Mouse (Mus musculus) MEL-GATA-1-ER (cell line): ENCODE data around the gene Farsa.
"Not testable (repeated sequence)": the region's sequence is repeated elsewhere in the genome, so short reads cannot be mapped to it uniquely, and the experiment has no call there.

Source experiments
- DNase-seq: peaks from one replicate; pipeline ENCODE4 v3.0.0-alpha.2; 2012; ENCODE audit warnings: low read depth; ENCODE audit errors: extremely low read depth

The Farsa gene

DNA sequence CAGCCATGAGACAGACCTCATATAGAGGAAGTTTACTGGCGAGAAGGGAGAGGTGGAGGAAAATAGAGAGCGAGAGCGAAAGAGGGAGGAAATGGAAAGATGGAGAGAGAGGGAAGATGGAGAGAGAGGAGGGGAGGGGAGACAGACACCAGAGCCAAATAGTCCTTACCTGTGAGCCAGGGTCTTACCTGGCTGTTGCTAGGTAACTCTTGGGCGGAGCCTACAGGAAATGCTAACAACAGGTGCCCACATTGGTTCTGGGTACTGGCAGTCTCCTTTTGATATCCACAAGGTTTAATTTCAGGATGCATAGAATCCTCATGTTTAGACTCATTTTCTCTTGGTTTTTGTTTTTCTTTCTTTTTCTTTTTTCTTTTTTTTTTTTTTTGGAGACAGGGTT is 16.2 kb downstream of the Farsa start:
- no peak for DNase-seq

DNA sequence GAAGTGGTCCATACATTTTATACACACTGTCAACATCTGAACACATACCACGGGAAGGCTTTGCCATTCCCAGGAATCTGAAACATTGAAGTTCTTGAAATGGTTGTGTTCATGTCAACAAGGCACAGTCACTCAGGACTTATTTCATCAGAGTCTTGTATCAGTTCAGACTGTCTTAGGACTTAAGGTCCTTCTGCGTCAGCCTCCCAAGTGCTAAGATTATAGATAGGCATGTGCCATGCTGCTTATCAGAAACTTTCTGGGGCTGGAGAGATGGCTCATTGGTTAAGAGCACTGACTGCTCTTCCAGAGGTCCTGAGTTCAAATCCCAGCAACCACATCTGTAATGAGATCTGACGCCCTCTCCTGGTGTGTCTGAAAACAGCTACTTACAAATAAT is 17.6 kb downstream of the Farsa start:
- DNase-seq: no peak

DNA sequence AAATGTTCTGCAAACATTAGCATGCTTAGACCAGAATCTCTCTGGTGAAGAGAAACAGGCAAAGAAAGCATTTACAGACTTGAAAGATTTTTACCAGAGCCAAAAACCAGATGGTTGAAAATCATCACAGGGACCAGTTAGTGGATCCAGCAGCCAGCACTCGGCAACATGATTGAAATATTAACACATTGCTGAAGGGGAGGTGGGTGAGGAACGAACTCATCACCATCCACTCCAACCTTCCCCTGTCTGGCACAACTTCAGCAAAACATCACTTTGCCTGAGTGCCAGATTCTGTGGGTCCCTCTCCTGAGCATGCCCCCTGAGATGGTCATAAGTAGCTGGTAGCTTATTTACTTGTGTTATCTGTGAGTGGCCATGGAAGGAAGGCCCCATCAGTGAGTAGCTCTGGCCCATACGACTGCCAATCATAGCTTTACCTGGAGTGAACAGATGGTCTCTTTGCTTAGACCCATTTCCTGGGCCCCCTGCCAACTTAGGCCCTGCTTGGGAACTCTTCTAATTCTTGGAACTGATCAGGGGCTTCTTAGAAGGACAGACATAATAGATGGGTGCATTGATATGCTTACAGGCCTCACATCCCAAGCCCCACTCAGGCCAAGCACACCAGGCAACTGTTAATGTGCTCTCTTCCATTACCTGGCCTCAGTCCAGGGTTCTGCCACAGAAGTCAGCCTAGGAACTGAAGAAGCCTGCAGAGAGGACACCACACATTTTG is 20.7 kb downstream of the Farsa start:
- no peak for DNase-seq

- no peak for DNase-seq
These were observed 22.1 kb downstream of the Farsa start for GRCm38 (mm10) chr8:84878915-84879314.

DNA sequence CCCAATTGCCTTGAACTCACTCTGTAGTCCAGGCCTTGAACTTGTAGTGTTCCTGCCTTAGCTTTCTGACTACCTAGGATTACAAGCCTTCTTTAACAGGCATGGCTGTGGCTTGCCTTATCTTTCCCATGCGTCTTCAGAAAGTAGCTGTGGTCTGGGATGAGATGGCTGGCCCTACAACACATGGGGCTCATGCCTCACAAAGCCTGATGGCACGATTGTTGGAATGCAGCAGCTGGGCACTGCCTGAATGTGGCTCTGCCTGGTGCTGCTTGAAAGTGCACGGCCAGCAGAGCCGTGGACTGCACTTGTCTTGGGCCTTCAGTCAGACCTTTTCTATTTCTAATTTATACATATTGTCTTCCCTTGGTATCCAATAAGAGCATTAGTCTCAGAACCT is 27.9 kb downstream of the Farsa start:
- DNase-seq: no peak

- DNase-seq: no peak
These were observed 31.5 kb downstream of the Farsa start for GRCm38 (mm10) chr8:84888280-84888679.

GRCm38 (mm10) chr8:84889141-84889540 is 32.4 kb downstream of the Farsa start:
- DNase-seq: no peak

DNA sequence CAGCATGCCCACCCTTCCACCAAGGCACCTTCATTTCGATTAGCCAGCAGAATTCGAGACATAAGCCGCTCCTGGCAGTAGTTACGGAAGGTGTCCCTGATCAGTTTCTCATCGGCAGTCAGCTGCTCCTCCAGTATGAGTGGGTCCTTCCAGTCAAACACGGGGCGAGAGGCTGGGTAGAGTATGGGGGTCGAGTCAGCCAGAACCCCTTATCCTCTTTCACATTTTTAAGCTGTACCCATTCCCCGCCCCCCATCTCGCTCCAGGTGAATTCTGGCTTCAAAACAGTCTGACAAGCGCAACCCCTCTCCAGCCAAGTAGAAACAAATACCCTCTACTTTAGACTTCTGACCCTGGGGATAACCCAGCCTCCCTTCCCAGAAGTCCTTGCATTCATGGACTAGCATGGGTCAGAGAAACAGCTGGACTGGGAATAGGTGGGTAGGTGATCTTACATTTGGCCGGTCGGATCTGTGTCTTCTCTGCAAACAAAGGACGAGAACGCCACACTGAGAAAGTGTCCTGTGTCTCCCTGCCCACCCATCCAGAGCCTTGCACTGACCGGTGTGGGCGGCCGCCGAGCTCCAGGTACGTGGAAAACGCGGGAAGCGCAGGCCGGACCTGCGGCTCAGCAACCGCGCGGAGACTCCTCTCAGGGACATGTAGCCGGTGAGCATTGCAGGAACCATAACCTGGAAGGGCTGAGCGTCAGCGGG is 36.4 kb downstream of the Farsa start:
- no peak for DNase-seq

DNA sequence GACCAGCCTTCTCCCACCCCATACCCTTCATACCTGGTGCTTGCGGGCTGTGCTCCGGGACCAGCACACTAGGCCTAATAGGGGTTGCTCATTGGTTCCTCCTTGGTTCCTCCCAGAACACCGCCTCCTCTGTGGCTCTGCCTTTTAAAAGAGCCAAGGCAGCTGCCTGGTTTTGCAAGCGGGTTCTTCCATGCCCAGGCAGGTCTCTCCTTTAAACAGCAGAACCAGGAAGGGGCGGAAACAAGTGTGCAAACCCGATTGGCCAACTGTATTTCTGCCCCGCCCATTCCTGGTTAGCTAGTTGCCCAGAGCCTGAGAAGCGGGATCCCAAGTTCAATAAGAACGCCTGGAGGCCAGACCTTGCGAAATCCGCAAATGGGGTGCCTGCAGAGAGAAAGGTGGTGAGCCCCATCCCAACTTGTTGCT is 36.9 kb downstream of the Farsa start, which contains the start of gene Gcdh:
Gene Gcdh, minus strand, starts transcription at position 213 of the 426 bp plus-strand sequence.
- DNase-seq: peak; percentile 96

DNA sequence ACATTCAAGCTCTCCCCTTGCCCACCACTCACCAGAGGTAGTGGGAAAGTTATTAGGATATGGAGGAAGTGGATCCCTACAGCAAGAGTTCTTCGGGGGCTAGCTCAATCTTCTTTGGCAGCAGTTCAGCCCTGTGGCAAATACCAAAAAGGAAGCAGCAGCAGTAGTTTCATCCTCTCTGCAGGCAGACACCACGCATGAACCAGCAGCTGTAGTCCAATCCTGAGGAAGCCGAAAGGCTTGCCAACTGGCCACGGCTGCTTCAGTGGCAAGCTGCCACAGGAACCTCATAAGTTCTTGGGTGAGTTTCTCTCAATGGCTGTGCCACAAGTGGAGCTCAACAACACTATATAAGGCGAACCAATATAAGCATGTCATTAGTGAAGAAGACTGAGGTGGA is 39.2 kb downstream of the Farsa start:
- no peak for DNase-seq

GRCm38 (mm10) chr8:84901071-84901470 is 44.3 kb downstream of the Farsa start:
- DNase-seq: peak; percentile 86

DNA sequence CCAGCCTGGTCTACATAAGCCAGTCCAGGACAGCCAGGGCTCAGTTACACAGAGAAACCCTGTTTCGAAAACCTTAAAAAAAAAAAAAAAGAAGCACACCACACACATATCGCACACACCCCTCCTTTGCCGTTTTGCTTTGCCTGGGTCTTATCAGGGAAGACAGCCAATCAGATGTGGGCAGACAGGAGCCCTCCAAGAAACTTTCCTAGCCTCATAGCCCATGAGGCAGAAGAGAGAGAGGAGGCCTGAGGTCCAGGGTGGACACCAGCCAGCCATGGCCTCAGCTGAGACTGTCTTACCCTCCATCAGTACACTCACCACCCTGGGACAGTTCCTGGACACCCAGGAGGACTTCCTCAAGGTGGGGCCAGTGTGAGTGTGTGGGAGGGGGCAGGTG is 45.0 kb downstream of the Farsa start, which contains the start of gene Klf1:
Gene Klf1, plus strand, starts transcription at position 177 of the 400 bp plus-strand sequence.
- DNase-seq: peak; percentile 96

DNA sequence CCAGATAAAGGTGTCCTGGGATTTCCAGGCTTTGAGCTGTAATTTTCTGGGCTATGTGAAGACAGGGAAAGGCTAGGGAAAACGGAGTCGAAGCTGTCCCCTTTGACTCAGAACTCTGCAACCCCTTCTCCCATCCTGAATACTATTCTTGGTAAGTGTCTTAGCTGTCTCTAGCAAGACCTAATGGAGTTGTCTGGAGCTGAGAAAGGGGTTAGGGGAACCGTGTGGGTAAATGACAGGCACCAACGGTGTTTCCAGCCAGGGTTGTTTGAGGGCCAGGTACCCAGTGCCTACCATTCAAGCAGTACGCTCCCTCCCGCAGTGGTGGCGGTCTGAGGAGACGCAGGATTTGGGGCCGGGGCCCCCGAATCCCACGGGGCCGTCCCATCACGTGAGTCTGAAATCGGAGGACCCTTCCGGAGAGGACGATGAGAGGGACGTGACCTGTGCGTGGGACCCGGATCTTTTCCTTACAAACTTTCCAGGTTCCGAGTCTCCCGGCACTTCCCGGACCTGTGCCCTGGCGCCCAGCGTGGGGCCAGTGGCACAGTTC is 45.7 kb downstream of the Farsa start:
- no peak for DNase-seq

- DNase-seq: no peak
These were observed 46.3 kb downstream of the Farsa start for GRCm38 (mm10) chr8:84902920-84903661.

DNA sequence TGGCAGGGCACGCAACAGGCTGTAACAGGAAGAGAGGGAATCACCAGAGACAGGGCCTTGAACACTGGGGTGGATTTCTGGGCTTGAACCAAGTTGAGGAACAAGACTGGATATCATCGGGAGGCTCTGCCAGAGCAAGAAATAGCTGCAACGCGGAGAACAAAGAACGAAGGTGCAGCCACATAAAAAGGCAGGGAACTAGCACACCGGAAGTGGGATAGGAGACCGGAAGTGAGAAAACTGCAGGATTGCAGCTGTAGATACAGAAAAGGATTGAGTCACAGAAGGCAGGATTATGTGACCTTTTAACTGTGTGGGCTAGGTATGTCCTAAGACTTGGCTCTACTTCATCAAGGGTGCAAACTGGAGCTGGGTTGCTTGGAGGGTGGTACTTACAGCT is 47.6 kb downstream of the Farsa start:
- no peak for DNase-seq

GRCm38 (mm10) chr8:84907037-84907436 is 50.2 kb downstream of the Farsa start:
- no peak for DNase-seq

- DNase-seq: no peak
These were observed 50.7 kb downstream of the Farsa start for GRCm38 (mm10) chr8:84907493-84907892.

DNA sequence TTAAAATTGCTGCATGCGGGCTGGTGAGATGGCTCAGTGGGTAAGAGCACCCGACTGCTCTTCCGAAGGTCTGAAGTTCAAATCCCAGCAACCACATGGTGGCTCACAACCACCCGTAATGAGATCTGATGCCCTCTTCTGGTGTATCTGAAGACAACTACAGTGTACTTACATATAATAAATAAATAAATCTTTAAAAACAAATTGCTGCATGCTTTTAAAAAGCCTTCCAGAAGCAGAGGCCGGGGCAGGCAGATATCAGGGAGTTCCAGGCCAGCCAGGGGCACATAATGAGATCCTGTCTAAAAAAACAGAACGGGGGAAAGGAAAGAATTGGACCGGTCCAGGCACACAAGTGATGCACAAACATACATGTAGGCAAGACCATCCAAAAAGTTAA is 51.2 kb downstream of the Farsa start:
- DNase-seq: not testable (repeated sequence)

DNA sequence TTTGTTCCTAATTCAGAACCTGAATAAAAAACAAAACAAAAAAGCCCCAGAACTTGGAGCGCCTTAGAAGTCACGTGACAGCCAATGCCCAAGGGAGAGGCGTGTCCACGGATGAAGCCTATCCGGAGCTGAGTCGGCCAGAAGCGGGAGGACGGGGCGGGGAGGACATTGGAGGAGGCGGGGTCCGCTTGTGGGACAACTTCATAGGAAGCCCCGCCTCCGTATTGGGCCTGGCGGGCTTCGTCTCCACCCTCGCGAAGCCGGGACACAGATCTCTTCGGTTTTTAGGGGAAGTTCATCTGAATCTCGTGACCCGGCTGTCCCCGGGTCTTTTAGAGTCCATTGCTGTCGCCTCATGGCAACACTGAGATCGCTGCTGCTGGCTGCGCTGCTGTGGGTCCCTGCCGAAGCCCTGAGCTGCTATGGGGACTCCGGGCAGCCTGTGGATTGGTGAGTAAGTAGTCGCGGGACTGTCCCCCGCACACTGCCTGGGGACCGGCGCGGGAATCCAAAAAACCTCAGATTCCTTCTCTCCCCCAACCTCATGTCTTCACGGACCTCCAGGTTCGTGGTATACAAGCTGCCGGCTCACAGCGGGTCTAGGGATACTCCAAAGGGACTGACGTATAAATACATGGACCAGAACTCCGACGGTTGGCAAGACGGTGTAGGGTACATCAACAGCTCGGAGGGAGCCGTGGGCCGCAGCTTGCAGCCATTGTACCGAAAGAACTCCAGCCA is 51.8 kb downstream of the Farsa start, which contains the start of gene Dnase2a:
Gene Dnase2a, plus strand, starts transcription at position 140 of the 741 bp plus-strand sequence.
- peak; percentile 95 for DNase-seq

DNA sequence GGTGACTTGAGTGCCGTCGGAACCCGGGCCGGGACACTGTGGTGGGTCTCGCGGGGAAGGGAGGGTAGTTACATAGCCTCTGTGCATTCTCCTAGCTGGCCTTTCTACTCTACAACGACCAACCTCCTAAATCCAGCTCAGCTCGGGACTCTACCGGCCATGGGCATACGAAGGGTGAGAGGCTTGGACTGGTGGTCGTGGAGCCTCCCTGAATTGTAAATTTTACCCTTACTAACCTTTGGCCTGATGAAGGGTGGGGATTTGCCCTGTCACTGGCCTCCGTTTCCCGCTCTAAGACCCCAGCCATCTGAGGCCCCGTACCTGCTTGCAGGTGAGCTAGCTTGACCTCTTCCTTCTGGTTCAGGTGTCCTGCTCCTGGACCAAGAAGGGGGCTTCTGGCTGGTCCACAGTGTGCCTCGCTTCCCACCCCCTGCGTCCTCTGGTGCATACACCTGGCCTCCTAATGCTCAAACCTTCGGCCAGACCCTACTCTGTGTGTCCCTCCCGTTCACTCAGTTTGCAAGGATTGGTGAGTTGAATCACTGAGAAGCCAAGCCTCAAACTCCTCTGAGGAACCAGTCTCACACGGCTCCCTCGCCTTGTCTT is 52.5 kb downstream of the Farsa start:
- no peak for DNase-seq
